ENCODE assay signal across 9 mouse cellular contexts in genomic region chr4:70258205-70258604, GRCm38 (mm10).
DNase-seq lines count a peak whose midpoint lies in the region; ATAC-seq and TF ChIP-seq lines count a peak whose summit lies in the region.
"Had no signal": no experiment of that assay in that cellular context is flagged by ENCODE, and none has a peak within 500 bp of the region (broad histone marks: within the 10 kb centered on the region; RNA-seq: fewer than 3 reads in every experiment).

No protein-coding gene starts in this region.

- intact Hi-C loops in heart, postnatal 36 days (cut with DNase I), result loop anchor here (5.0 kb wide), 1 partner anchor 36 kb away; no protein-coding TSS in a partner anchor
- intact Hi-C loops in left cerebral cortex, postnatal 4 days (cut with DNase I), result no loop called here

- TF ChIP-seq CTCF in lung, adult 2 months (IDR thresholded peaks at IDR 0.05; ENCODE audit: insufficient read depth, low read length), result no peak

- no peak for TF ChIP-seq POLR2A in lung, adult 2 months (IDR thresholded peaks at IDR 0.05; ENCODE audit: borderline replicate concordance, extremely low read depth, low read depth, low read length)

- peak; percentile 55 for DNase-seq in heart, adult 11 months
- DNase-seq in heart, postnatal 36 days, result no peak
- DNase-seq in frontal cortex, postnatal 14 days (ENCODE audit: low spot score in 2 of 2), result peak; percentile 53 to 66
- DNase-seq in left cerebral cortex, postnatal 4 days, result peak; percentile 80
- no peak for DNase-seq in embryo, embryonic 11 days
- DNase-seq in embryo, embryonic 10 days (ENCODE audit: low spot score), result no peak
- DNase-seq in lung, adult 2 months, result no peak

- WGBS in lung, adult 2 months, result 91% methylated on average over 6 of the region's 6 CpGs

- ATAC-seq in cerebellum, adult (ENCODE audit: insufficient number of reproducible peaks, low FRiP score, low TSS enrichment), result 0 out of 2 replicates have a peak, but pooled peaks have one; percentile 8

- H3K4me1 ChIP-seq in lung, adult 2 months (ENCODE audit: control insufficient read depth, insufficient read depth, low read length), result no peaks in the 10 kb centered on the region

- no peak overlapping the region for H3K4me3 ChIP-seq in lung, adult 2 months (replicated peaks; ENCODE audit: extremely low read depth, low read depth, low read length)
- H3K4me3 ChIP-seq: neural tube, embryonic 12.5 days had no signal

Comparison
In these comparisons a context has a peak if more than half of its experiments do, and no peak if none do; other contexts are left out.
1. DNase-seq: peak in heart, adult 11 months (single experiment), frontal cortex, postnatal 14 days (2 of 2) and left cerebral cortex, postnatal 4 days (single experiment); none in heart, postnatal 36 days (0 of 2), embryo, embryonic 11 days (single experiment), embryo, embryonic 10 days (single experiment) and lung, adult 2 months (single experiment).